Mouse (Mus musculus) liver, embryonic 11.5 days (tissue): ENCODE results near the gene Naaladl2. TPM values are rescaled to one million over a fixed set of nuclear protein-coding genes. Genes with fewer than 3 reads are reported as not detected.
"Not testable (repeated sequence)": the region's sequence is repeated elsewhere in the genome, so short reads cannot be mapped to it uniquely, and the experiment has no call there.

Experiments used
- ATAC-seq: fragments of 200-750 bp; cut with Nextera tagmentation; replicated peaks from 2 replicates; pipeline ENCODE4 v1.8.0; 2017; ENCODE audit warnings: moderate number of reproducible peaks, mild to moderate bottlenecking, moderate TSS enrichment, moderate library complexity; ENCODE audit not compliant: low FRiP score
- DNase-seq: peaks from one replicate; pipeline ENCODE4 v3.0.0-alpha.2; 2017; ENCODE audit warnings: low spot score
- H3K27ac ChIP-seq: fragments of 300-500 bp; sonication (generic); 2 replicates; pipeline ENCODE4 v1.5.1; 2014; ENCODE audit warnings: mild to moderate bottlenecking, low read depth, low read length, control low read depth
- H3K27me3 ChIP-seq: fragments of 300-500 bp; sonication (generic); replicated peaks from 2 replicates; pipeline ENCODE4 v1.6.1; 2014; ENCODE audit warnings: low read length, mixed read lengths; ENCODE audit not compliant: control insufficient read depth, insufficient read depth
- H3K36me3 ChIP-seq: fragments of 300-500 bp; sonication (generic); 2 replicates; pipeline ENCODE4 v1.6.1; 2014; ENCODE audit warnings: mild to moderate bottlenecking, low read length, moderate library complexity, mixed read lengths; ENCODE audit not compliant: control insufficient read depth, insufficient read depth
- H3K4me1 ChIP-seq: fragments of 300-500 bp; sonication (generic); replicated peaks from 2 replicates; pipeline ENCODE4 v1.6.1; 2014; ENCODE audit warnings: low read length, mixed read lengths; ENCODE audit not compliant: control insufficient read depth, insufficient read depth
- H3K4me2 ChIP-seq: fragments of 300-500 bp; sonication (generic); 2 replicates; pipeline ENCODE4 v1.6.1; 2014; ENCODE audit warnings: mild to moderate bottlenecking, control low read depth, moderate library complexity
- H3K4me3 ChIP-seq: fragments of 300-500 bp; sonication (generic); 2 replicates; pipeline ENCODE4 v1.5.1; 2014; ENCODE audit warnings: low read depth, low read length, control low read depth
- H3K9ac ChIP-seq: fragments of 300-500 bp; sonication (generic); 2 replicates; pipeline ENCODE4 v1.6.1; 2014; ENCODE audit warnings: low read depth, low read length, control low read depth
- H3K9me3 ChIP-seq: fragments of 300-500 bp; sonication (generic); 2 replicates; pipeline ENCODE4 v1.6.1; 2016; ENCODE audit warnings: low read length, inconsistent platforms, mixed read lengths; ENCODE audit not compliant: control insufficient read depth
- WGBS: fragments of 180-500 bp; shearing (Covaris S2); extraction: QIAGEN DNeasy Blood & Tissue Kit; methylation state at CpG from one replicate; pipeline ENCODE4 v1.1.7; 2014; 5-methylcytosine and 5-hydroxymethylcytosine counted together
- polyA plus RNA-seq: library from polyadenylated mRNA; unstranded; fragments of >200 nt; fragmentation: Nextera tagmentation; extraction: Ambion mirVana; gene quantifications from 2 replicates; pipeline ENCODE4 v1.2.1, GENCODE M21; 2014

Gene Naaladl2
- polyA plus RNA-seq, 1 experiment from 2014 or later, result 0.22 TPM

DNA sequence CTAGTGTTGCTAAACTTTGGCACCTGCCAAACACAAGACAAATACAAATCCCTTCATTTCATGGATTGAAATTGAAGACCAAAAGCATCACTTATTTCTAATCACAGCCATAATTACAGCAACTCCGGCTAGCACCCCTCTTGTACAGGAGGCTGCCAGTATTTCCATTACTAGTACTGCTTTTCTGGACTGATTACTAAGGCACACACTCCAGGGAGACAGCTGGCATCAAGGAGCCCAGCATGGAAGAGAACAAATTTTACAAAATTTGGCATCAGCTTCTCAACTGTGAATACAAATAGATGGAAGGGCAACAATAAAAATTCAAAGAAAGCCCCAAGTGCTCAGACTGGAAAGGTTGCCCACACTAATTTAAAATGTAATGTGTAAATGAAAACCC lies 133.3 kb downstream of the Naaladl2 start:
- ATAC-seq (no peak), DNase-seq (no peak)
- 86% methylated on average over 1 of the region's 1 CpGs for WGBS
- Histone ChIP-seq H3K27ac (no peak overlapping the region), H3K4me2 (no peak overlapping the region), H3K4me1 (no peaks in the 10 kb centered on the region), H3K9me3 (no peaks in the 10 kb centered on the region), H3K36me3 (no peaks in the 10 kb centered on the region), H3K4me3 (no peak overlapping the region), H3K9ac (no peak overlapping the region), H3K27me3 (no peaks in the 10 kb centered on the region)

DNA sequence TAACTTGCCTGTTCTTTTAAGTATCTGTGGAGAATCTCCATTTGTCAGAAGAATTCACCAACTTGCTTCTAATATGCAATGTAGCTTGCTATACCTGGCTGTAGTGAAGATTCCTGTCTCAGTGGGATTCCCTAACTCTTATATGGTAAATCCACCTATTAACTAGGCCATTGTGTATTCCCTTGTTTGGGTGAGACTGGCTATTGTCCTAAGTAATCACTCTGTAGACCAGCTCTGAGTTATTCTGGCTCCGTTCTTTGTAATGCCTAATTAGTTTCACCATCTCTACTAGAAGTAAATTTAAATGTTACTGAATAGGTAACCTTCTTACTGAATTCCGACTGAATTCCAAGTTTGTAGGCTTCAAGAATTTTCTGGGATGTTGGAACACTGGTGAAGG lies 137.3 kb downstream of the Naaladl2 start:
- not testable (repeated sequence) for H3K4me1 ChIP-seq, DNase-seq, H3K4me2 ChIP-seq, H3K27ac ChIP-seq, ATAC-seq, H3K27me3 ChIP-seq, H3K9me3 ChIP-seq, H3K9ac ChIP-seq, H3K4me3 ChIP-seq, H3K36me3 ChIP-seq
- WGBS, result 60% methylated on average over 2 of the region's 2 CpGs

DNA sequence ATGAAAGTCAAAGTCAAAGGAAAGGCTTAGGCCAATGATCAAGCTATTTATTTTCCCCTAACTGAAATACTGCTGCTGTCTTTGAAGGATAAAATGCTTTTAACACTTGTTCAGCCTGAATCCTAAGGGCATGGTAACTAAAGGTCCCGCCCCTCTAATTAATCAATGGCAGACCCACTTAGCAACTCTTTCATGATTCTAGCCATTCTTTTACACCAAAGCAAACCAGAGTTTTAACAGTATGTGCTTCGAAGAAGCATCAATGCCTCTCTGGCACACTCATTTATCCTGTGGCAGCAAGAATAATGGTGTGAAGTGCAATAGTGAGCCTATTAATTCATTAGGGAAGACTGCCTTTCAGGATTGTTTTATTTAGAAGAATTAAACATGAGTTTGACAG lies 151.5 kb downstream of the Naaladl2 start:
- Histone ChIP-seq H3K9ac (no peak overlapping the region), H3K4me2 (no peak overlapping the region), H3K36me3 (no peaks in the 10 kb centered on the region), H3K27ac (no peak overlapping the region), H3K4me3 (no peak overlapping the region), H3K4me1 (no peaks in the 10 kb centered on the region), H3K9me3 (no peaks in the 10 kb centered on the region), H3K27me3 (no peaks in the 10 kb centered on the region)
- DNase-seq (no peak), ATAC-seq (no peak)
- 58% methylated on average over 2 of the region's 2 CpGs for WGBS

DNA sequence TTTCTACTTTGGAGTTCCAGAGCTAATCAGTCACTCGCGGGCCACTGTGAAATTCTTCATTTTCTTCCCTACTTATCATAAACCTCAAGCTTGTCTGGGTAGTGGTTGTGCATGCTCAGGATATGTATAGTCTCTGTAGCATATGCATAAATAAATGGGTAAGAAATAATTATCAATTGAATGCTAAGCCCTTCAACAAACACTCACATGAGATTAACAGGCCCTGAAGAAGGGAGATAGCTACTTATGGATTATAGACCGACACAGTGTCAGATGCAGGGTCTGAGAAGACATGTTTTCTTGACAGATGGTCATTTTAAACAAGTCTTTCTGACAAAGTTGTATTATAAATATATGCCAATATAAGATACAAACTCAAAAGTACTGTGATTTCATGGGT lies 152.0 kb downstream of the Naaladl2 start:
- WGBS, result 72% methylated on average over 3 of the region's 3 CpGs
- H3K9ac ChIP-seq, result no peak overlapping the region

DNA sequence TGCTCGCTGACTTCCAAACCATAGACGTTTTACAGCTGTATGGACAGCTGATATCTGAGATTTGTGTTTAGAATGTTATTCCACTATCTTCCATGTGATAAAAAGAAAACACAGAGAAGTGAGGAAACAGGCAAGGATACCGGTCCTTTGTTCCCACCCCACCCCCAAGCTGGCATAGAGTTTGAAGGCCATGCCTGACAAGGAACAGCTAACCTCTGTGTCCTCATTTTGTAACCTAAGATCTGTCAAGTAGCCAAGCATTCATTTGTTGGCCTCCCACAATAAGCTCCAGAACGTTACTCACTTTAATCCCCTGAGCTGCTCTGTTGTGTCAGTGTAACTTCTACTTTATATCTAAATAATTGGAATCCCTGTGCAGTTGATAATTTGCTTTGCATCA lies 161.9 kb downstream of the Naaladl2 start:
- H3K9ac ChIP-seq, result no peak overlapping the region
- no peak for ATAC-seq

More for the DNA sequence above, 152.0 kb downstream of the Naaladl2 start:
- no peaks in the 10 kb centered on the region for H3K4me1 ChIP-seq
- H3K27me3 ChIP-seq, result no peaks in the 10 kb centered on the region
- ATAC-seq, result no peak
- H3K27ac ChIP-seq, result no peak overlapping the region
- no peaks in the 10 kb centered on the region for H3K36me3 ChIP-seq
- H3K4me2 ChIP-seq, result no peak overlapping the region
- DNase-seq, result no peak
- H3K9me3 ChIP-seq, result no peaks in the 10 kb centered on the region
- no peak overlapping the region for H3K4me3 ChIP-seq

DNA sequence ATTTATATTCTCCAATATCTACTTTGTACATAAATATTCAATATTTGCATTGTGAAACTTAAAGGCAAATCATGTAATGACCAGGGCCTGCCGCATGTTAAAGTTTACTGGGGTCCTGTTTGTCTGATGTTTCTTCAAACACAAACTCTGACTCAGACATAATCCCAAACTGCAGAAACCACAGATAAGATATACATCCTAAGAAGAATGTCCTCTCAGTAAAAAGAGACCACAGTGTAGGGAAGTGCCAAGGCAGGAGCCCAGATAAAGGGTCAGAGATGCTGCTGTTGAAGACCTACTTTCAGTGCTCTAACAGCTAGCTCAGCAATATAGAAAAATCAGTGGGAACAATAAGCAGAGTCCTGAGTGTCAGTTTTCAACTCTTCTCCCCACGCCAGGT lies 201.9 kb downstream of the Naaladl2 start:
- DNase-seq (no peak), ATAC-seq (no peak)
- Histone ChIP-seq H3K4me2 (no peak overlapping the region), H3K27me3 (no peaks in the 10 kb centered on the region), H3K27ac (no peak overlapping the region), H3K9ac (no peak overlapping the region), H3K9me3 (no peaks in the 10 kb centered on the region), H3K4me1 (no peaks in the 10 kb centered on the region), H3K36me3 (no peaks in the 10 kb centered on the region), H3K4me3 (no peak overlapping the region)
- WGBS, result 76% methylated on average over 2 of the region's 2 CpGs

More for the DNA sequence above, 161.9 kb downstream of the Naaladl2 start:
- H3K9me3 ChIP-seq, result no peaks in the 10 kb centered on the region
- H3K36me3 ChIP-seq, result no peaks in the 10 kb centered on the region
- H3K27ac ChIP-seq, result no peak overlapping the region
- WGBS, result 70% methylated on average over 4 of the region's 4 CpGs
- H3K4me3 ChIP-seq, result no peak overlapping the region
- no peaks in the 10 kb centered on the region for H3K27me3 ChIP-seq
- H3K4me2 ChIP-seq, result no peak overlapping the region
- H3K4me1 ChIP-seq, result no peaks in the 10 kb centered on the region
- no peak for DNase-seq

DNA sequence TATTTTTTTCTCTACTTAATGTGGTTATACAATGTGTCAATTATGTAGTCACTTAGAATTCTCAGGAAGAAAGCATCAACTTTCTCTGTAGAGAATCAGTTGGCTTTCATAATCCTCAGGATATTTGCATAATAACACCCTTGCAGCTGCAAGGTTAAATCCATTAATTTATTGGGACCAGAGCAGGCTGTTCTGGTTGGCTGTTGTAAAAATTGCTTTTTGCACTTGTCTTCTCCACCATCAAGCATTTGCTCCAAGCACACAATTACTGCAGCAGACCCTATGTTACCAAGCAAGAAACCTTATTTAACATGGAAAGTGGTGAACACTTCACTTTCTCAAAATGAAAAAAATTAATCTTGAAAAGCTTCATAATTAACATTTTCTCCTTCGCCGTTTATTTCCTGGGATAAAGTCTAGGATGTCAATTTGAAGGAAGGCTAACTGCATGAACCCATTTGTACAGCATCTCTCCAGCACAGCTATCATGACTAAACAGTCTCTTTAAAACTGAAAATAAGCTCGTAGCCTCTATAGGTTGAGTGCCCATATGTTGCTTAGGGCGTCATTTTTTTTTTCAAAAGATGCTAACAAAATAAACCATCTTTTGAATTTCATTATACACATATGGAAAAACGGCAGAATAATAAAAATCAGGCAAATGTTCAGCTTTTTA lies 205.4 kb downstream of the Naaladl2 start:
- H3K4me1 ChIP-seq, result no peaks in the 10 kb centered on the region
- no peaks in the 10 kb centered on the region for H3K36me3 ChIP-seq
- H3K4me3 ChIP-seq, result no peak overlapping the region
- DNase-seq (no peak), ATAC-seq (no peak)
- 80% methylated on average over 5 of the region's 5 CpGs for WGBS
- no peaks in the 10 kb centered on the region for H3K27me3 ChIP-seq
- no peak overlapping the region for H3K9ac ChIP-seq
- no peak overlapping the region for H3K4me2 ChIP-seq
- H3K9me3 ChIP-seq, result no peaks in the 10 kb centered on the region
- no peak overlapping the region for H3K27ac ChIP-seq

DNA sequence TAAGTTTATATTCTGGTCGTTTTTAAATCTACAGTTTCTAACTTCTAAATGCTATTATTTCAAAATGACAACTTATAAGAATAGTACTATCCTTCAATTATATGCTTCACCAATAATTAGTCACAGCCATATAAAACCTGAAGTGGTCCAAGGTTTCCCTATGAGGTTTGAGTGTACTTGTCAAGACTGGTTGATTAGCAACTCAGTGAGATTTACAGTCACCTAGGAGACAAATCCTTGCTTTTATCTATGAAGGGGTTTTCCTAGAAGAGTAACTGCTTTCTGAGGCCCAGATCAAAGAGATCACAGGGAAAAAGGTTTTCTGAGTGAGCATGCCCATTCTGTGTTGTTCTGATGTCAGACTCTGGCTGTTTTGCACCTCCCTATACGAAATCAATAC lies 222.2 kb downstream of the Naaladl2 start:
- DNase-seq (no peak), ATAC-seq (no peak)
- no peak overlapping the region for H3K27ac ChIP-seq
- H3K4me1 ChIP-seq, result no peaks in the 10 kb centered on the region
- no peaks in the 10 kb centered on the region for H3K36me3 ChIP-seq
- no peak overlapping the region for H3K4me3 ChIP-seq
- WGBS, result 44% methylated on average over 2 of the region's 2 CpGs
- no peaks in the 10 kb centered on the region for H3K27me3 ChIP-seq
- no peak overlapping the region for H3K9ac ChIP-seq
- no peak overlapping the region for H3K4me2 ChIP-seq
- no peaks in the 10 kb centered on the region for H3K9me3 ChIP-seq

DNA sequence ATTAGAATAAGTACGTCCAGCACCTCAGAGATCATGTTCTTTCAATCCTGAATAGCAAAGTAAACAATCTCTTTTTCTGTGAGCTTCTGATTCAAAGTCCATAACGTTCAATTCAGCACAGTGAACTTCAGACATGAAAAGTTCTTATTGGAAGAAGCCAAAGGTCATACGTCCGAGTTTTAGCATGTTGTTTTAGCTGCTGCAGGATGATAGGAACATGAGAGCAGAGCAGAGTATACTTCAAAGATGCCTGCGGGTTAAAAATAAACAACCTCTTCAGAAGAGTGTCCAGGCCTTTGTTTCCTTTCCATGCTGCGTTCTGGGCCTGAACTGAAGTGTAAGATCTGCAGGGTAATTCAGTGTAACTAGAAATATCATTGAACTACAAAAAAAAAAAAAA lies 222.7 kb downstream of the Naaladl2 start:
- Histone ChIP-seq H3K27me3 (no peaks in the 10 kb centered on the region), H3K27ac (no peak overlapping the region), H3K4me1 (no peaks in the 10 kb centered on the region), H3K9ac (no peak overlapping the region), H3K4me2 (no peak overlapping the region), H3K4me3 (no peak overlapping the region), H3K36me3 (no peaks in the 10 kb centered on the region), H3K9me3 (no peaks in the 10 kb centered on the region)
- WGBS, result 56% methylated on average over 6 of the region's 6 CpGs
- no peak for ATAC-seq
- no peak for DNase-seq
